ENCODE assay signal across 10 mouse cellular contexts in the genomic region with DNA sequence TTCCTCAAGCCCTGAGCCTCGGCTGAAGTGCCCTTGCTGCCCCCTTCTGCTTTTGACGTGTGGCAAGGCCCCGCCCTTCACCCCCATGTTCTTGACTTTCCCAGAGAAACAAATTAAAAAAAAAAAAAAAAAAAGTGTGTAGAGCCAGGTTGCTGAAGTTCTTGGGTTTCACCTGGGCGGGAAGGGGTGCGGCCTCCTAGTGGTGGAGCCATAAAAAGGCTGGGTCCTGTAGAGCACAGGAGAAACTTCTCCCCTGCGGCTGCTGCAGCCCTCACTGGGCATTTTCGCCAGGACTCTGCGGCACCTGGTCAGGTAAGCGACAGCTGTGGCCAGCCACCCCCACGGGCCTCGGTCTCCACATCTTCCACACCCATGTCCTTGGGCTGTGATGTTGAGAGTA. TPM values are rescaled to one million over a fixed set of nuclear protein-coding genes. Genes with fewer than 3 reads are reported as not detected.
DNase-seq lines count a peak whose midpoint lies in the region; ATAC-seq and TF ChIP-seq lines count a peak whose summit lies in the region.
"Had no signal": no experiment of that assay in that cellular context is flagged by ENCODE, and none has a peak within 500 bp of the region (broad histone marks: within the 10 kb centered on the region; RNA-seq: fewer than 3 reads in every experiment).

A gene (plus strand): TSS at position 208 of the 400 bp plus-strand sequence.

- WGBS in midbrain, postnatal 0 days: 75% methylated on average over 11 of the region's 11 CpGs
- WGBS in midbrain, embryonic 14.5 days: 70% methylated on average over 11 of the region's 11 CpGs
- 61% methylated on average over 11 of the region's 11 CpGs for WGBS in embryonic facial prominence, embryonic 15.5 days
- 48% methylated on average over 11 of the region's 11 CpGs for WGBS in stomach, postnatal 0 days
- WGBS in midbrain, embryonic 11.5 days: 75% methylated on average over 11 of the region's 11 CpGs

- H3K27me3 ChIP-seq in midbrain, postnatal 0 days (ENCODE audit: insufficient read depth, low read length): no peaks in the 10 kb centered on the region
- no peaks in the 10 kb centered on the region for H3K27me3 ChIP-seq in midbrain, embryonic 14.5 days (ENCODE audit: control insufficient read depth, insufficient read depth, low read length)
- no peaks in the 10 kb centered on the region for H3K27me3 ChIP-seq in embryonic facial prominence, embryonic 15.5 days
- no peaks in the 10 kb centered on the region for H3K27me3 ChIP-seq in stomach, postnatal 0 days (ENCODE audit: control insufficient read depth, insufficient read depth, low read length)
- H3K27me3 ChIP-seq in midbrain, embryonic 11.5 days (ENCODE audit: control insufficient read depth, insufficient read depth, low read length): no peaks in the 10 kb centered on the region
- H3K27me3 ChIP-seq: hindbrain, embryonic 15.5 days had no signal

- no peak for TF ChIP-seq EP300 in stomach, postnatal 0 days (optimal IDR thresholded peaks at IDR 0.05)

- H3K9me3 ChIP-seq in midbrain, postnatal 0 days (ENCODE audit: low read length): no peaks in the 10 kb centered on the region
- no peaks in the 10 kb centered on the region for H3K9me3 ChIP-seq in midbrain, embryonic 14.5 days (ENCODE audit: control insufficient read depth, low read length)
- no peaks in the 10 kb centered on the region for H3K9me3 ChIP-seq in embryonic facial prominence, embryonic 15.5 days (replicated peaks)
- no peaks in the 10 kb centered on the region for H3K9me3 ChIP-seq in stomach, postnatal 0 days (ENCODE audit: control insufficient read depth, low read length)
- H3K9me3 ChIP-seq in midbrain, embryonic 11.5 days (ENCODE audit: control insufficient read depth, low read length): no peaks in the 10 kb centered on the region
- H3K9me3 ChIP-seq: hindbrain, embryonic 15.5 days had no signal

- H3K4me2 ChIP-seq in midbrain, postnatal 0 days (ENCODE audit: low read depth, low read length, poor library complexity, severe bottlenecking): no peak within 1 kb of the TSS
- H3K4me2 ChIP-seq in midbrain, embryonic 14.5 days (ENCODE audit: low read length): no peak within 1 kb of the TSS
- no peak within 1 kb of the TSS for H3K4me2 ChIP-seq in embryonic facial prominence, embryonic 15.5 days (replicated peaks)
- peak within 1 kb of the TSS; percentile 48 for H3K4me2 ChIP-seq in stomach, postnatal 0 days (replicated peaks; ENCODE audit: low read depth)
- no peak within 1 kb of the TSS for H3K4me2 ChIP-seq in midbrain, embryonic 11.5 days
- H3K4me2 ChIP-seq: hindbrain, embryonic 15.5 days had no signal

- H3K36me3 ChIP-seq in midbrain, postnatal 0 days (ENCODE audit: insufficient read depth, low read length): peaks cover 36% of the 10 kb centered on the region
- peaks cover 46% of the 10 kb centered on the region for H3K36me3 ChIP-seq in midbrain, embryonic 14.5 days (ENCODE audit: control insufficient read depth, insufficient read depth, low read length)
- H3K36me3 ChIP-seq in embryonic facial prominence, embryonic 15.5 days: peaks cover 29% of the 10 kb centered on the region
- no peaks in the 10 kb centered on the region for H3K36me3 ChIP-seq in stomach, postnatal 0 days (ENCODE audit: control insufficient read depth, insufficient read depth, low read length)
- peaks cover 10% of the 10 kb centered on the region for H3K36me3 ChIP-seq in midbrain, embryonic 11.5 days (ENCODE audit: control insufficient read depth, insufficient read depth, low read length)

- DNase-seq in midbrain, postnatal 0 days (ENCODE audit: low spot score): no peak
- DNase-seq in midbrain, embryonic 14.5 days: no peak
- DNase-seq in kidney, postnatal 10 days: peak; percentile 69
- peak; percentile 84 for DNase-seq in stomach, postnatal 0 days (ENCODE audit: low spot score)
- DNase-seq in midbrain, embryonic 11.5 days (ENCODE audit: low spot score, missing footprints): no peak
- no peak for DNase-seq in cerebellum, adult 18-20 months
- DNase-seq: heart, adult 18-20 months; retina, postnatal 1 day had no signal

- H3K4me3 ChIP-seq in midbrain, postnatal 0 days (ENCODE audit: low read depth, low read length): no peak within 1 kb of the TSS
- H3K4me3 ChIP-seq in midbrain, embryonic 14.5 days (replicated peaks; ENCODE audit: low read depth, low read length): no peak within 1 kb of the TSS
- no peak within 1 kb of the TSS for H3K4me3 ChIP-seq in embryonic facial prominence, embryonic 15.5 days (replicated peaks)
- H3K4me3 ChIP-seq in stomach, postnatal 0 days (ENCODE audit: low read depth, low read length): peak within 1 kb of the TSS; percentile 2; the same call in 1 of the 2 replicates
- H3K4me3 ChIP-seq in midbrain, embryonic 11.5 days (ENCODE audit: low read depth, low read length): no peak within 1 kb of the TSS
- H3K4me3 ChIP-seq: hindbrain, embryonic 15.5 days had no signal

- no peak for ATAC-seq in midbrain, postnatal 0 days (ENCODE audit: low FRiP score)
- no peak for ATAC-seq in midbrain, embryonic 14.5 days (ENCODE audit: low FRiP score, low TSS enrichment)
- no peak for ATAC-seq in embryonic facial prominence, embryonic 15.5 days (ENCODE audit: insufficient number of reproducible peaks, low FRiP score, low TSS enrichment, low read depth)
- no peak for ATAC-seq in stomach, postnatal 0 days (ENCODE audit: low FRiP score, low TSS enrichment)
- ATAC-seq in midbrain, embryonic 11.5 days (ENCODE audit: low FRiP score): no peak

- TF ChIP-seq CTCF in midbrain, postnatal 0 days (IDR thresholded peaks at IDR 0.05): peak; percentile 20; the same call in 1 of the 2 replicates
- TF ChIP-seq CTCF in stomach, postnatal 0 days (IDR thresholded peaks at IDR 0.05; ENCODE audit: low read depth): peak; percentile 61

- no peak within 1 kb of the TSS for H3K27ac ChIP-seq in midbrain, postnatal 0 days (ENCODE audit: low read depth, low read length)
- H3K27ac ChIP-seq in midbrain, embryonic 14.5 days (replicated peaks; ENCODE audit: low read depth, low read length): no peak within 1 kb of the TSS
- H3K27ac ChIP-seq in embryonic facial prominence, embryonic 15.5 days (replicated peaks): 0 out of 2 replicates have a peak within 1 kb of the TSS, but pooled peaks have one; percentile 58
- H3K27ac ChIP-seq in stomach, postnatal 0 days (replicated peaks): peak within 1 kb of the TSS; percentile 91
- no peak within 1 kb of the TSS for H3K27ac ChIP-seq in midbrain, embryonic 11.5 days (ENCODE audit: low read depth, low read length)
- H3K27ac ChIP-seq: hindbrain, embryonic 15.5 days had no signal

- no peak within 1 kb of the TSS for H3K9ac ChIP-seq in midbrain, postnatal 0 days (replicated peaks; ENCODE audit: low read length, poor library complexity, severe bottlenecking)
- no peak within 1 kb of the TSS for H3K9ac ChIP-seq in midbrain, embryonic 14.5 days (replicated peaks; ENCODE audit: low read length)
- H3K9ac ChIP-seq in embryonic facial prominence, embryonic 15.5 days: no peak within 1 kb of the TSS
- peak within 1 kb of the TSS; percentile 56 for H3K9ac ChIP-seq in stomach, postnatal 0 days (ENCODE audit: low read length)
- no peak within 1 kb of the TSS for H3K9ac ChIP-seq in midbrain, embryonic 11.5 days (ENCODE audit: low read length)

- no peaks in the 10 kb centered on the region for H3K4me1 ChIP-seq in midbrain, postnatal 0 days (ENCODE audit: insufficient read depth, low read length)
- H3K4me1 ChIP-seq in midbrain, embryonic 14.5 days (ENCODE audit: control insufficient read depth, insufficient read depth, low read length): no peaks in the 10 kb centered on the region
- peaks cover 22% of the 10 kb centered on the region for H3K4me1 ChIP-seq in embryonic facial prominence, embryonic 15.5 days
- 0 out of 2 replicates have a peak, but pooled peaks cover 7% of the 10 kb centered on the region for H3K4me1 ChIP-seq in stomach, postnatal 0 days (replicated peaks; ENCODE audit: control insufficient read depth, insufficient read depth)
- H3K4me1 ChIP-seq in midbrain, embryonic 11.5 days (ENCODE audit: control insufficient read depth, insufficient read depth, low read length): no peaks in the 10 kb centered on the region

RNA-seq across cellular contexts. Expression of the gene that starts here (rescaled TPM):
- 0.24 TPM in 1 of 2 replicates, not detected in the other for total RNA-seq in midbrain, postnatal 0 days (2014; rRNA removed)
- polyA plus RNA-seq in midbrain, postnatal 0 days (2015; fragmentation: Nextera tagmentation; extraction: Ambion mirVana): 0.18 and 0.27 TPM in 2 replicates
- polyA plus RNA-seq in midbrain, embryonic 14.5 days (2014; fragmentation: Nextera tagmentation; extraction: Ambion mirVana): 0.45 and 1.5 TPM in 2 replicates
- 5.4 and 7.8 TPM in 2 replicates for polyA plus RNA-seq in embryonic facial prominence, embryonic 15.5 days (2015; fragmentation: Nextera tagmentation; extraction: Ambion mirVana)
- 57.6 and 58.0 TPM in 2 replicates for polyA plus RNA-seq in stomach, postnatal 0 days (2015; fragmentation: Nextera tagmentation; extraction: Ambion mirVana)
- polyA plus RNA-seq in midbrain, embryonic 11.5 days (2014; fragmentation: Nextera tagmentation; extraction: Ambion mirVana): 0.41 TPM in 1 of 2 replicates, not detected in the other

Comparison
In these comparisons a context has a peak if more than half of its experiments do, and no peak if none do; other contexts are left out.
1. DNase-seq: peak in kidney, postnatal 10 days (single experiment) and stomach, postnatal 0 days (single experiment); none in midbrain, postnatal 0 days (single experiment), midbrain, embryonic 14.5 days (single experiment), midbrain, embryonic 11.5 days (single experiment) and cerebellum, adult 18-20 months (0 of 2).
2. H3K27ac ChIP-seq: peak in embryonic facial prominence, embryonic 15.5 days (single experiment) and stomach, postnatal 0 days (single experiment); none in midbrain, postnatal 0 days (single experiment), midbrain, embryonic 14.5 days (single experiment) and midbrain, embryonic 11.5 days (single experiment).